Mouse (Mus musculus): ENCODE results near the gene Prok1. TPM values are rescaled to one million over a fixed set of nuclear protein-coding genes. Genes with fewer than 3 reads are reported as not detected.
A peak's percentile ranks its signal among the peaks of the same experiment; 100 is the strongest.

The Prok1 gene
- polyA plus RNA-seq, 1 experiment from 2014 or later: 0.14 TPM

DNA sequence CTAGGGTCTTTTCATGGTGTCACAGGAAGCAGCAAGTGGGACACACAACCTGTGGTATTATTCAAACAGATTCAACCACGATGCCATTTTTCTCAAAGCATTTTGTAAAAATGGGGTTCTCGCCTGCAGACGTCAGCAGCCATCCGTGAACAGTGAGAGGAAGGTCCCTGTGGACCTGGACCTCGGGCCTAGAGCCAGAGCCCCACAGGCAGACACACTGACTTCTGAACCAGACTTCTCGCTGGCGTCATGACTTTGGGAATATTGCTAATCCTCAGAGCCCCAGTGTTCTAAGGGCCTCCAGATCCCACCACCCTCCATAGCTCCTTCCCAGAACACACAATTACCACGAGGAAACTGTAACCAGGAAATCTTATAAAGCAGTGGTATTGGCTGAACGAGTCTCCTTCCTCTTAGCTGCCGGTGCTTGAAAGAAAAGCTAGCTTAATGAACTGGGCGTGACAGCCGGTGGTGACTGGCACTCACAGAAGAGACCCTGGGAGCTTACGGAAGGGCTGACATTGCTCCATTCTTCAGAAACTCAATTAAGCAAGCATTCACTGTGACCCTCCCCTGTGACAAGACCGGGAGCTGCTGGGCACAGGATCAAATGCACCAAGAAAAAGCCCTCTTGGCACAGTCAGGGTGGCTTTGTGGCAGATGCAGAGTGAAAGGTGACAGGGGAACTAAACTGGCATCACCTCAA, 2.0 kb upstream of the Prok1 start:
- Histone ChIP-seq H3K4me2 (replicated peaks; ENCODE audit: low read depth, low read length) (no peak overlapping the region), H3K27ac (ENCODE audit: low read length) (no peak overlapping the region), H3K4me3 (ENCODE audit: low read length) (no peak overlapping the region), H3K9me3 (ENCODE audit: low read length) (no peaks in the 10 kb centered on the region), H3K27me3 (ENCODE audit: insufficient read depth, low read length) (no peaks in the 10 kb centered on the region), H3K36me3 (ENCODE audit: insufficient read depth, low read length) (no peaks in the 10 kb centered on the region), H3K4me1 (ENCODE audit: insufficient read depth, low read length) (no peaks in the 10 kb centered on the region), H3K9ac (replicated peaks; ENCODE audit: low read length) (no peak overlapping the region)
- ATAC-seq (ENCODE audit: low FRiP score, low TSS enrichment): no peak
- 50% methylated on average over 14 of the region's 14 CpGs for WGBS

DNA sequence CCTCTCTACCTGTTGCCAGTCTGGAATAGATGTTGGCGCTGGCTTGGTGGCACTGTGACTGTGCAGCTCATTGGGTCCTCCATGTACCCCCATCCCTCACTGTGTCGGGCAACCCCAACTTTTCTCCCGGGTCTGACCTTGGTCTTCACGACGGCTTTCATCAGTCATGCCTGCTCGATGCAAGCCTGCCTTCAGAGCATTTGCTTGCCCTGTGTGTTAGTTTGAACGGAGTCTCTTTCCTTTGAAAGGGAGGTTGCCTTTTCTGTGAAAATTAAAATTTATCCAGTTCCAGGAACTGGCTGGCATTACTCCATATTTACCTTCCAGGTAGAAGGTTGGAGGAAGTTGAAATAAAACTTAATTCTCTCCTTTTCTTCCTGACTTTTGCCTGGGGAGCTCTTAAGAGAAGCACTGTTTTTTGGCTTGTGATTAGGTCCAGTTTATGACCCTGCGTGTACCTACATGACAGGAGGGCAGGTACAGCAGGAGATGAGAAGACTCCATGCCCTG, 981 bp downstream of the Prok1 start:
- ATAC-seq (ENCODE audit: low FRiP score, low TSS enrichment): no peak
- 87% methylated on average over 8 of the region's 8 CpGs for WGBS
- Histone ChIP-seq H3K27ac (ENCODE audit: low read length) (no peak overlapping the region), H3K9me3 (ENCODE audit: low read length) (no peaks in the 10 kb centered on the region), H3K36me3 (ENCODE audit: insufficient read depth, low read length) (no peaks in the 10 kb centered on the region), H3K4me3 (ENCODE audit: low read length) (no peak overlapping the region), H3K4me2 (replicated peaks; ENCODE audit: low read depth, low read length) (no peak overlapping the region), H3K27me3 (ENCODE audit: insufficient read depth, low read length) (no peaks in the 10 kb centered on the region), H3K9ac (replicated peaks; ENCODE audit: low read length) (no peak overlapping the region), H3K4me1 (ENCODE audit: insufficient read depth, low read length) (no peaks in the 10 kb centered on the region)

DNA sequence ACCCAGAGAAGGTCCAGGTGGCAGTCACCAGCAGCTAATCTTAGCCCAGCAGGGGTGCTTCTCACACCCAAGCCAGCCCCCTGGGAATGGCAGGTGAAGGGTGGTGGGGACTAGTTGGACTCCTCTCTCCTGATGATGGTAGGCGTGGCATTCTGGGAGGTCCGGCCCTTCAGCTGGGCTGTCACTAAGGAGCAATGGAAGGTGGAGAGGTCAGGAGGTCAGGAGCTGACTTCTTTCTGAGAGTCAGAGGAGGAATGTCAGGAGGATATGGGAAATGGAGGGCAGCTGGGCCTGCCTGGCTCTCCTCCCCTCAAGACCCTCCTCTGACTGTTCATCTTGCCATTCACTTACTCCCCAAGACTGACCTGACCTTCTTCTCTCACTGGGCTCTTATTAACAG, 1.5 kb downstream of the Prok1 start:
- no peaks in the 10 kb centered on the region for H3K9me3 ChIP-seq (ENCODE audit: low read length)
- H3K4me3 ChIP-seq (ENCODE audit: low read length): no peak overlapping the region
- ATAC-seq (ENCODE audit: low FRiP score, low TSS enrichment): no peak
- no peaks in the 10 kb centered on the region for H3K27me3 ChIP-seq (ENCODE audit: insufficient read depth, low read length)
- H3K36me3 ChIP-seq (ENCODE audit: insufficient read depth, low read length): no peaks in the 10 kb centered on the region
- no peak overlapping the region for H3K9ac ChIP-seq (replicated peaks; ENCODE audit: low read length)
- H3K27ac ChIP-seq (ENCODE audit: low read length): no peak overlapping the region
- H3K4me1 ChIP-seq (ENCODE audit: insufficient read depth, low read length): no peaks in the 10 kb centered on the region
- no peak overlapping the region for H3K4me2 ChIP-seq (replicated peaks; ENCODE audit: low read depth, low read length)
- WGBS: 52% methylated on average over 2 of the region's 2 CpGs

DNA sequence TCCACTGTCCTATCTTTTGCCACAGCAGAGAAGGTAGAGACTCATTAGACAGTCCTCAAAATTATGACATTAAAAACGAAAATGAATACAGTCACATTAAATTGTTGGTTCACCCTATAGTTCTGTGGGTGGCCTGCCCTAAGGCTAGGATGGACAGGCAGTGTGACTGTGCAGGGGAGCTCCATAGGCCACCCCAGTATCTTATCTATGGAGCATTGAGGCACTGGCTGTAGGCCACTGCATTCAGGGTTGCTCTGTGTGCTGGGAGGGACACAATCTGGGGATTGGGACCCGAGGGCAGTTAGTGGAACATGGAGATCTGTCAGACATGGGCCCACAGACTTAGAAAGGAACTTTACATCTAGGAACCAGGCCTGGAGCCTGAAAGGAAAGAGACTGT, 5.6 kb downstream of the Prok1 start:
- H3K4me1 ChIP-seq (ENCODE audit: insufficient read depth, low read length): peaks cover 3% of the 10 kb centered on the region; the same call in 1 of the 2 replicates
- no peak overlapping the region for H3K4me2 ChIP-seq (replicated peaks; ENCODE audit: low read depth, low read length)
- no peak overlapping the region for H3K27ac ChIP-seq (ENCODE audit: low read length)
- H3K9me3 ChIP-seq (ENCODE audit: low read length): no peaks in the 10 kb centered on the region
- ATAC-seq (ENCODE audit: low FRiP score, low TSS enrichment): no peak
- 30% methylated on average over 2 of the region's 2 CpGs for WGBS
- H3K36me3 ChIP-seq (ENCODE audit: insufficient read depth, low read length): no peaks in the 10 kb centered on the region
- H3K9ac ChIP-seq (replicated peaks; ENCODE audit: low read length): no peak overlapping the region
- H3K4me3 ChIP-seq (ENCODE audit: low read length): no peak overlapping the region
- H3K27me3 ChIP-seq (ENCODE audit: insufficient read depth, low read length): no peaks in the 10 kb centered on the region

DNA sequence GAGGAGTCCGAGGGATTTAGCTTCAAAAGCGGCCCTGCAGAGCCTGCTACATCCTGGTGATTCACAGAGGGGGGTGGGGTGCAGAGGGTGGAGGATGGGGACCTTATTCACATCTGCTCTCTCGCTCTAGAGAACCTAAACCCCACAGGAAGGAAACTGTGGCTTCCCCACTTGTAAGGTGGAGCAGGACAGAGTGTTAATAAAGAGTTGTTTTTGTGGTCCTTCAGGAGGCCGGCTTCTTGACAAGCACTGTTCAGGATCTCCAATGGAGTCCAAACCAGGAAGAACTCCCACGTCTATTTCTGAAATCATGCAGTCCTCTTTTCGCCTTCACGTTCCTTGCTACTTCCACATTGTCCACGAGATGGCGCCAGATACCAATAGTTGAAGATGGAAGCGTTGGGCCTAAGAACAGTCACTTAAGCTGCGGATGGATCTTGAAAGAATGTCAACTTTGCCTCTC, 6.1 kb downstream of the Prok1 start:
- no peak overlapping the region for H3K4me3 ChIP-seq (ENCODE audit: low read length)
- 11% methylated on average over 11 of the region's 11 CpGs for WGBS
- no peaks in the 10 kb centered on the region for H3K27me3 ChIP-seq (ENCODE audit: insufficient read depth, low read length)
- H3K4me2 ChIP-seq (replicated peaks; ENCODE audit: low read depth, low read length): no peak overlapping the region; the same call in 1 of the 2 replicates
- no peak overlapping the region for H3K27ac ChIP-seq (ENCODE audit: low read length)
- peaks cover 3% of the 10 kb centered on the region; the same call in 1 of the 2 replicates for H3K4me1 ChIP-seq (ENCODE audit: insufficient read depth, low read length)
- no peak overlapping the region; the same call in 1 of the 2 replicates for H3K9ac ChIP-seq (replicated peaks; ENCODE audit: low read length)
- no peaks in the 10 kb centered on the region for H3K9me3 ChIP-seq (ENCODE audit: low read length)
- no peaks in the 10 kb centered on the region for H3K36me3 ChIP-seq (ENCODE audit: insufficient read depth, low read length)
- ATAC-seq (ENCODE audit: low FRiP score, low TSS enrichment): no peak

DNA sequence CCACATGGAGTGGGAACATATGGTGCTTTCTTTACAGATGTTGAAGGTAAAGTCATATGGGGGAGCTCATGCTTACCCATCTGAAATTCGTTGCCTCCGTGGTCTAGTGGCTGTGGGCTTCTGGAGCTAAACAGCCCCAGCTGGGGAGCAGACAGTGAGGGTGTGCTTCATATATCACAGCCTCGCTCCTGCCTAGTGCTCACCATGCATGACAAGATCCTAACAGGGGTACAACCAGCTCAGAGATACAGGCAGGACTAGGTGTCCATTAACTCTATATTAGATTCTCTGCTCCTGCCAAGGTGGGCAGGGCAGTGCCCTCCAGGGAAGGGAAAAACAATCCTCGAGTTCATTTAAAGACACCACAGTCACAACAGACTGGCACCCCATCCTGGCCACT, 8.3 kb downstream of the Prok1 start:
- Histone ChIP-seq H3K4me3 (ENCODE audit: low read length) (no peak overlapping the region), H3K4me2 (replicated peaks; ENCODE audit: low read depth, low read length) (no peak overlapping the region), H3K36me3 (ENCODE audit: insufficient read depth, low read length) (no peaks in the 10 kb centered on the region), H3K9me3 (ENCODE audit: low read length) (no peaks in the 10 kb centered on the region), H3K4me1 (ENCODE audit: insufficient read depth, low read length) (peaks cover 3% of the 10 kb centered on the region; the same call in 1 of the 2 replicates), H3K27ac (ENCODE audit: low read length) (no peak overlapping the region), H3K9ac (replicated peaks; ENCODE audit: low read length) (no peak overlapping the region), H3K27me3 (ENCODE audit: insufficient read depth, low read length) (no peaks in the 10 kb centered on the region)
- peak; percentile 60; the same call in 1 of the 2 replicates for ATAC-seq (ENCODE audit: low FRiP score, low TSS enrichment)
- WGBS: 26% methylated on average over 4 of the region's 4 CpGs

DNA sequence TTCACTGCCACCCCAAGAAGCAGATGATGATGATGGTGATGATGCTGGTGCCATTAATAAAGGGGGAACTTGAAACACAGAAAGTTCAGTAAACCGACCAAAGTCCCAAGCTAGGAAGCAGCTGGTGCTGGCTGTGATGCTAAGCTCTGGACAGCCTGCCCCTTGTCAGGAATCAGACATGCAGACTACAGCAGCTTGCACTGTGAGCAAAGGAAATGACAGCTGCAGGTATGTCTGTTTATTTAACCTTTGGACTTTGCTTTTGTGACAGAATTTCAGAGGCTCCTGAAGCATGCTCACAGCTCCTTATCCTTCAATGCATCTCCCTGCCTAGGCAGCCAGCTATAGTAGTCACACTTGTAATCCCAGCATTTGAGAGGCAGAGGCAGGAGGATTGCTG, 9.0 kb downstream of the Prok1 start, which contains the start of gene A630076J17Rik:
A630076J17Rik (plus strand) TSS at position 88 of the 400 bp plus-strand sequence.
- Histone ChIP-seq H3K4me3 (ENCODE audit: low read length) (no peak within 1 kb of the TSS), H3K4me2 (replicated peaks; ENCODE audit: low read depth, low read length) (no peak within 1 kb of the TSS), H3K9ac (replicated peaks; ENCODE audit: low read length) (no peak within 1 kb of the TSS), H3K27ac (ENCODE audit: low read length) (no peak within 1 kb of the TSS), H3K4me1 (ENCODE audit: insufficient read depth, low read length) (peaks cover 3% of the 10 kb centered on the region; the same call in 1 of the 2 replicates), H3K9me3 (ENCODE audit: low read length) (no peaks in the 10 kb centered on the region), H3K36me3 (ENCODE audit: insufficient read depth, low read length) (no peaks in the 10 kb centered on the region), H3K27me3 (ENCODE audit: insufficient read depth, low read length) (no peaks in the 10 kb centered on the region)
- WGBS: 5% methylated on average over 1 of the region's 1 CpGs
- ATAC-seq (ENCODE audit: low FRiP score, low TSS enrichment): no peak

DNA sequence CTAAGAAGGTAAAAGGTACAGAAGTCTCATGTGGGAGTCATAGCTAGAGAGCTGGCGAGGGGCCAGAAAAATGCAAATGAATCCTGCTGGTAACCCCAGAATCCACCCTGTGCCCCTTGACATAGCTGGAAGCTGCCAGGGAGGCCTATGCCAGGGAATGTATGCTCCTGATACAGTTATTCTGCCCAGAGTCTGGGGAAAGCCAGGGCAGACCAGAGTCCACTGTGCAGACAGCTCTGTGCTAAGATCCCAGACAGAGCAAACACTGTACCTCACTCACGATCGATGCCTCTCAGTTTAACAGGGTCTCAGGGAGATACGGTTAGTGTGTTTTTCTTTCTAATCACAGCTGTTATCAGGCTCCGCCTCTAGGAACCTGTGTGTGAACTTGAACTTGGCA, 9.7 kb downstream of the Prok1 start:
- no peak overlapping the region for H3K27ac ChIP-seq (ENCODE audit: low read length)
- no peak overlapping the region for H3K9ac ChIP-seq (replicated peaks; ENCODE audit: low read length)
- H3K4me3 ChIP-seq (ENCODE audit: low read length): no peak overlapping the region
- no peaks in the 10 kb centered on the region for H3K27me3 ChIP-seq (ENCODE audit: insufficient read depth, low read length)
- no peak for ATAC-seq (ENCODE audit: low FRiP score, low TSS enrichment)
- H3K9me3 ChIP-seq (ENCODE audit: low read length): no peaks in the 10 kb centered on the region
- WGBS: 32% methylated on average over 5 of the region's 5 CpGs
- no peaks in the 10 kb centered on the region for H3K36me3 ChIP-seq (ENCODE audit: insufficient read depth, low read length)
- no peak overlapping the region for H3K4me2 ChIP-seq (replicated peaks; ENCODE audit: low read depth, low read length)
- H3K4me1 ChIP-seq (ENCODE audit: insufficient read depth, low read length): peaks cover 3% of the 10 kb centered on the region; the same call in 1 of the 2 replicates

DNA sequence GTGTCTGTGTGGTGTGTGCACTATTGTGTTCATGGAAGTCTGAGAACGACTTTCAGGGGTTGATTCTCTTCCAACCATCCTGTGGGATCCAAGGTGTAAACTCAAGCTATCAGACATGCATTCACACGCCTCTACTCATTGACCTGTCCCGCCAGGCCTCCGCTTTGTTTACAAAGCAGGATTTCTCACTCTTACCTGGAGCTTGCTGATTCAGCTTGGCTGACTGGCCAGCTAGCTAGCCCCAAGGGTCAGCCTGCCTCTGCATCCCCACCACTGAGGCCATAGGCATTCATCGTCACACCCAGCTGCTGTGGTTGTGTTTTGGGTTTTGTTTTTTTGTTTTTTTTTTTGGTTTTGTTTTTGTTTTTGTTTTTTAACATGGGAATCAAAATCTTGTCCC, 10.3 kb downstream of the Prok1 start:
- ATAC-seq (ENCODE audit: low FRiP score, low TSS enrichment): no peak
- 68% methylated on average over 5 of the region's 5 CpGs for WGBS

DNA sequence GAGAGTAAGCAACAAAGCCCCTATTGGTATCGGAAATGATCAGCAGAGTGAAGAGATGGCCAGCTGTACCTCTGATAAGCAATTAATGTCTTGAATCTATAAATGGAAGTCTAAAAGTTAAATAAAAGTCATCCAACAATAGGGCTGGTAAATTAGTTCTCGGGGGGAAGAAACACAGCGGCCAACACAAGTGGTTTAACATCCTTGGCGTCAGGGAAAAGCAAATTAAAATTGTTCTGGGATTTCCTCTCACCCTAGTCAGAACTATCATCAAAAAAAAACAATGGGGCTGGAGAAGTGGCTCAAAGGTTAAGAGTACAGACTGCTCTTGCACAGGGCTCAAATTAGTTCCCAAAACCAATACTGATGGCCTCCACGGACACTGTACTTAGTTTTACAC, 13.7 kb downstream of the Prok1 start:
- Histone ChIP-seq H3K4me2 (replicated peaks; ENCODE audit: low read depth, low read length) (no peak overlapping the region), H3K27ac (ENCODE audit: low read length) (no peak overlapping the region), H3K4me1 (ENCODE audit: insufficient read depth, low read length) (no peaks in the 10 kb centered on the region), H3K4me3 (ENCODE audit: low read length) (no peak overlapping the region), H3K36me3 (ENCODE audit: insufficient read depth, low read length) (no peaks in the 10 kb centered on the region), H3K9me3 (ENCODE audit: low read length) (no peaks in the 10 kb centered on the region), H3K27me3 (ENCODE audit: insufficient read depth, low read length) (no peaks in the 10 kb centered on the region), H3K9ac (replicated peaks; ENCODE audit: low read length) (no peak overlapping the region)
- ATAC-seq (ENCODE audit: low FRiP score, low TSS enrichment): no peak
- 88% methylated on average over 5 of the region's 5 CpGs for WGBS

More for the DNA sequence above, 10.3 kb downstream of the Prok1 start:
- H3K9ac ChIP-seq (replicated peaks; ENCODE audit: low read length): no peak overlapping the region
- H3K4me3 ChIP-seq (ENCODE audit: low read length): no peak overlapping the region
- H3K36me3 ChIP-seq (ENCODE audit: insufficient read depth, low read length): no peaks in the 10 kb centered on the region
- no peak overlapping the region for H3K27ac ChIP-seq (ENCODE audit: low read length)
- no peaks in the 10 kb centered on the region for H3K27me3 ChIP-seq (ENCODE audit: insufficient read depth, low read length)
- no peaks in the 10 kb centered on the region for H3K9me3 ChIP-seq (ENCODE audit: low read length)
- H3K4me2 ChIP-seq (replicated peaks; ENCODE audit: low read depth, low read length): no peak overlapping the region
- H3K4me1 ChIP-seq (ENCODE audit: insufficient read depth, low read length): peaks cover 3% of the 10 kb centered on the region; the same call in 1 of the 2 replicates

All from kidney, embryonic 16.5 days (tissue).